Mouse (Mus musculus): ENCODE data around the gene Adcy7.

Adcy7 gene

GRCm38 (mm10) chr8:88299907-88300603 lies 27.9 kb downstream of the Adcy7 start:
- no peak for DNase-seq (ENCODE audit: low read depth, low spot score)

GRCm38 (mm10) chr8:88301589-88302437 lies 29.6 kb downstream of the Adcy7 start:
- DNase-seq (ENCODE audit: low read depth, low spot score): no peak

- DNase-seq (ENCODE audit: low read depth, low spot score): no peak
Observed at GRCm38 (mm10) chr8:88305814-88306213, 33.6 kb downstream of the Adcy7 start.

GRCm38 (mm10) chr8:88306511-88306910 lies 34.3 kb downstream of the Adcy7 start:
- DNase-seq (ENCODE audit: low read depth, low spot score): no peak

GRCm38 (mm10) chr8:88307736-88308135 lies 35.5 kb downstream of the Adcy7 start:
- no peak for DNase-seq (ENCODE audit: low read depth, low spot score)

GRCm38 (mm10) chr8:88309274-88309873 lies 37.2 kb downstream of the Adcy7 start:
- DNase-seq (ENCODE audit: low read depth, low spot score): no peak

- no peak for DNase-seq (ENCODE audit: low read depth, low spot score)
Observed at GRCm38 (mm10) chr8:88309881-88310280, 37.7 kb downstream of the Adcy7 start.

GRCm38 (mm10) chr8:88310286-88310685 lies 38.1 kb downstream of the Adcy7 start:
- no peak for DNase-seq (ENCODE audit: low read depth, low spot score)

GRCm38 (mm10) chr8:88312966-88313365 lies 40.8 kb downstream of the Adcy7 start:
- no peak for DNase-seq (ENCODE audit: low read depth, low spot score)

GRCm38 (mm10) chr8:88313991-88314390 lies 41.8 kb downstream of the Adcy7 start:
- no peak for DNase-seq (ENCODE audit: low read depth, low spot score)

- no peak for DNase-seq (ENCODE audit: low read depth, low spot score)
Observed at GRCm38 (mm10) chr8:88315302-88315701, 43.1 kb downstream of the Adcy7 start.

GRCm38 (mm10) chr8:88316139-88316931 lies 44.1 kb downstream of the Adcy7 start:
- DNase-seq (ENCODE audit: low read depth, low spot score): peak; percentile 24

- DNase-seq (ENCODE audit: low read depth, low spot score): peak; percentile 20
Observed at GRCm38 (mm10) chr8:88317341-88317740, 45.1 kb downstream of the Adcy7 start.

- DNase-seq (ENCODE audit: low read depth, low spot score): no peak
Observed at GRCm38 (mm10) chr8:88318151-88318550, 45.9 kb downstream of the Adcy7 start.

- no peak for DNase-seq (ENCODE audit: low read depth, low spot score)
Observed at GRCm38 (mm10) chr8:88320134-88320533, 47.9 kb downstream of the Adcy7 start.

- DNase-seq (ENCODE audit: low read depth, low spot score): no peak
Observed at GRCm38 (mm10) chr8:88321387-88321786, 49.2 kb downstream of the Adcy7 start.

GRCm38 (mm10) chr8:88323523-88323922 lies 51.3 kb downstream of the Adcy7 start:
- no peak for DNase-seq (ENCODE audit: low read depth, low spot score)

GRCm38 (mm10) chr8:88324760-88325159 lies 52.6 kb downstream of the Adcy7 start:
- DNase-seq (ENCODE audit: low read depth, low spot score): no peak

- no peak for DNase-seq (ENCODE audit: low read depth, low spot score)
Observed at GRCm38 (mm10) chr8:88325251-88325650, 53.0 kb downstream of the Adcy7 start.

- no peak for DNase-seq (ENCODE audit: low read depth, low spot score)
Observed at GRCm38 (mm10) chr8:88325795-88326194, 53.6 kb downstream of the Adcy7 start.

- no peak for DNase-seq (ENCODE audit: low read depth, low spot score)
Observed at GRCm38 (mm10) chr8:88326328-88326727, 54.1 kb downstream of the Adcy7 start.

GRCm38 (mm10) chr8:88328689-88329088 lies 56.5 kb downstream of the Adcy7 start:
- no peak for DNase-seq (ENCODE audit: low read depth, low spot score)

Data from forelimb bud, embryonic 11.5 days (tissue).